Mouse (Mus musculus) liver, embryonic 11.5 days (tissue): ENCODE results near the gene Sun1. TPM values are rescaled to one million over a fixed set of nuclear protein-coding genes. Genes with fewer than 3 reads are reported as not detected.

Experiments used
- polyA plus RNA-seq: library from polyadenylated mRNA; unstranded; fragments of >200 nt; fragmentation: Nextera tagmentation; extraction: Ambion mirVana; gene quantifications from 2 replicates; pipeline ENCODE4 v1.2.1, GENCODE M21; 2014

Gene Sun1
- polyA plus RNA-seq, 1 experiment from 2014 or later = 46.0 TPM

Other genes with a start within 250 kb of the Sun1 start
- 3.4 and 5.0 TPM in 2 replicates for gene Pdgfa, start 203.3 kb upstream of the Sun1 start, polyA plus RNA-seq
- gene Prkar1b, start 50.6 kb upstream of the Sun1 start, polyA plus RNA-seq = 5.3 and 6.9 TPM in 2 replicates
- 17.1 and 17.6 TPM in 2 replicates for gene Dnaaf5, start 50.4 kb upstream of the Sun1 start, polyA plus RNA-seq
- 208 and 209 TPM in 2 replicates for gene Get4, start 51.7 kb downstream of the Sun1 start, polyA plus RNA-seq
- 7.2 and 8.1 TPM in 2 replicates for gene Adap1, start 125.0 kb downstream of the Sun1 start, polyA plus RNA-seq
- 98.1 and 103 TPM in 2 replicates for gene Cox19, start 150.8 kb downstream of the Sun1 start, polyA plus RNA-seq
- gene Cyp2w1, start 152.0 kb downstream of the Sun1 start, polyA plus RNA-seq = not detected in 2 replicates
- 13.4 and 15.1 TPM in 2 replicates for gene Gpr146, start 177.1 kb downstream of the Sun1 start, polyA plus RNA-seq
- gene C130050O18Rik, start 204.6 kb downstream of the Sun1 start, polyA plus RNA-seq = 1.5 and 1.6 TPM in 2 replicates
- 0.38 and 0.58 TPM in 2 replicates for gene Gper1, start 222.5 kb downstream of the Sun1 start, polyA plus RNA-seq